Mouse (Mus musculus) G1E (cell line): Measurements from ENCODE around the gene Ces2a.

Experiments used
- CTCF ChIP-seq: IDR thresholded peaks from 2 replicates; pipeline ENCODE4 v1.5.1; 2012; ENCODE audit warnings: low read depth, low read length, inconsistent platforms, mixed read lengths
- GATA1 ChIP-seq: IDR thresholded peaks from 2 replicates; pipeline ENCODE4 v1.6.1; 2012; ENCODE audit warnings: borderline replicate concordance, low read length, inconsistent platforms, mixed read lengths
- GATA2 ChIP-seq: IDR thresholded peaks from 2 replicates; pipeline ENCODE4 v1.6.1; 2012; ENCODE audit warnings: low read depth, low read length, inconsistent platforms, borderline replicate concordance
- TAL1 ChIP-seq: conservative IDR thresholded peaks from 2 replicates; pipeline ENCODE4 v1.6.1; 2012; ENCODE audit warnings: low read depth, low read length, inconsistent platforms, mixed read lengths

DNA sequence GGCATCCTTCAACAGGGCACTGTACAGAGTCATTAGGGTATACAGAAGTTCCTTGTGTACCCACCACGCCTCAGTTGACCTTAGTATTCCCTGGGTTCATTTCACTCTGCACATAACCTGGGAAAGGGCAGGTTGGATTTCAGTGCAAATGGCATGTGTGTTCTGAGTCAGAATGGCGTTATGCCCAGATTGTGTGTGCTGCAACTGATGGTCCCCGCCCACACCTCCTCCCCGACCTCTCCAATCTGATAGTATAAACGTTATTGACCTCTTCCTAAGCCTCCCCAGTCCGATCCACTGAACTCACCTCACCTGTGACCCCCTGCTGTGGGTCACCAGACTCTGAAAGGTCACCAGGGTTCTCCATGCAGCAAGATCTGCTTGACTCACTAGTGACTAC is 1.8 kb upstream of the Ces2a start:
- TF ChIP-seq CTCF (no peak), GATA2 (no peak), TAL1 (no peak), GATA1 (no peak)
